Mouse (Mus musculus) CD8-positive naive resting alpha-beta T cell, adult 57 days (primary cell): ENCODE measurements around the gene Wdr91. TPM values are rescaled to one million over a fixed set of nuclear protein-coding genes. Genes with fewer than 3 reads are reported as not detected.

Source experiments
- total RNA-seq: library from RNA; stranded (reverse); gene quantifications from one replicate; pipeline ENCODE4 v1.2.4, GENCODE M21; 2023

Gene Wdr91
- 47.9 TPM for total RNA-seq

DNA sequence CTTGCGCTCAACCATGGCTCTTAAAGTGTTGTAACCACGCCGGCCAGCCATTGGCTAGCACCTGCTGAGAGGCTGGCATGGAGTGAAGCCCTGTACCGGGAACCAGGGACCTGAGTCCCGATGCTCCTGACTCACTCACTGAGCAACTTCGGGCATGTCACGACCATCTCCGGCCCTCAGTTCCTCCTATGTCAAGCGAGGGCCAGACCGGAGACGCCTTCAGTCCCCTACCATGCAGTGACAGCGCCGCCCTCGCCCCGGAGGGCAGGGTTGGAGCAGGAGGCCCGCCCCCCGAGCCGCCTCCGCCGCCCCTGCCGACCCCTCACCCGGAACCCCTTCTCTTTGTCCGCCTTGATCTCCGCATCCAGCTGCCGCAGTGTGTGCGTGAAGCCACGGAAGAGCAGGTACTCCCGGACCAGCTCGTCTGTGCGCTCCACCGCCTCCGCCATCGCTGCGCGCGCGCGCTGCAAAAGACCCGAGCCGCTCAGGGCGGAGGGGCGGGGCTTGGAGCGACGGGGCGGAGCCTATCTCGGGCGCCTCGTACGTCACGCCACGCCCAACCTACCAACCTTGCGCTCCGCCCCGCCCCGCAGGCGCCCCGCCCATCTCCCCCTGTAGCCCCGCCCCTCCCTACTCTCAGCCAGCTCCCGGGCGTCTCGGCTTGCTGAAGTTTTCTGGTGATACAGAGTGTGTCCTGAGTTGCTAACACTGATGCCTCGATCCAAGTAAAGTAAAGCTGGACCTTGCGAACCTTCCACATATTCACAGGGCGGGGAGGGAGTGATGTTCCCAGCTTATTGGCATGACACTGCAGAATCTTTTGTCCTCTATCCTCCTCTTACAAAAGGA lies at the start of gene Wdr91:
TSS of gene Wdr91 (minus strand) at position 506 of the 849 bp plus-strand sequence.

DNA sequence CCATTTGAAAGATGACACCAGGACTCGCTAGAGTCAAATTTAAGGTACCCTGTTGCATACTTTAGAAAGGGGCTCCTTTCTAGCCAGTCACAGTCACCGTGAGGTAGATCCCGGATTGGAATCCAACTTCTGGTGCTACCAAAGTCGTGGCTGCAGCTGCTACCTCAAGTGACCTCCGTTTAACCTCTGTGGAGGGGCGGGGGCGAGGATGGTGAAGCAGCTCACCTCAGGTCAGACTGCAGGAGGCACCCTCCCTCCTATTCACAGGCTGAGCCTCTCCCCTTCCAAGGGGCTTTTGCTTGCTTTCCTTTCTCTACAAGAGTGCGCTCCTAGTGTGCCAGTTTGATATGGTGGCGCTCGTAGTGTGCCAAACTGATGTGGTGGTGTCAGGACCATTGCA lies 9.3 kb upstream of the Wdr91 start, which contains the start of gene Stra8:
TSS of gene Stra8 (plus strand) at position 208 of the 400 bp plus-strand sequence.

DNA sequence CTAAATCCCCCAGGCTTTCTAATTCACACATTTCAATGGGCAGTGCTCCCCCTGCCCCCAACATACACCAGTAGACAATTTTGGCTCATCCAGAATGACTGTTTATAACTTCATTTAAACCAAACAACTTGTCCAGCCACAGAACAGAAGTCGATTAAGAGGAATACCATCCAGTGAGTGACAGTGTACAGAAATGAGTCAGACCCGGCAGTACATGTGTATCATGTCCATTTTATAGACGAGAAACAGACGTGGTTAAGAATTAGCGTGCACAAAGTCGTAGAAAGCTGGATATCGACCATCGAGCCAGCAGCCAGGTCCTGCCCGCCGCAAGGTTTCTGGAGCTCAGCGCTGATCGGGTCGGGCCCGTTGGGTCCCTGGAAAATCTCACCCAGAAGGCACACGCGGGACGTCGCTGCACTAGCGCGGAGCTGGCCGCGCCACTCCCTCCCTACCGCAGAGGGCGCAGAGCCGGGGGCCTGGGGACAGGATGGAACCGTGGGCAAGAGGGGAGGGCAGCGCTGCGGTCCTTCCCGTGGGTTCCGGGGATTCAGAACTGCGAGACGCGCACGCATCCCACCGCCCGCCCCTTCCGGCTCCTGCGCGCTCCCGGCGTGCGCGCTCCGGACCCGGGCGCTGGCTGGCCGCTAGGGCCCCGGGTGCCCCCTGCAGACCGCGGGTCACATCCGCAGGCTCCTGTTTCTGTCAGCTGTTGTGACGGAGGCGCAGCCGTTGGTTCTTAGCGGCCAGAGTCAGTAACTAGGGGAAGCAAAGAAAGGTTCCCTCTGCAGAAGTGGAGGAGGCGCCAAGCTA lies 33.0 kb downstream of the Wdr91 start, which contains the start of gene Cyren:
TSS of gene Cyren (minus strand) at position 552 of the 813 bp plus-strand sequence.

DNA sequence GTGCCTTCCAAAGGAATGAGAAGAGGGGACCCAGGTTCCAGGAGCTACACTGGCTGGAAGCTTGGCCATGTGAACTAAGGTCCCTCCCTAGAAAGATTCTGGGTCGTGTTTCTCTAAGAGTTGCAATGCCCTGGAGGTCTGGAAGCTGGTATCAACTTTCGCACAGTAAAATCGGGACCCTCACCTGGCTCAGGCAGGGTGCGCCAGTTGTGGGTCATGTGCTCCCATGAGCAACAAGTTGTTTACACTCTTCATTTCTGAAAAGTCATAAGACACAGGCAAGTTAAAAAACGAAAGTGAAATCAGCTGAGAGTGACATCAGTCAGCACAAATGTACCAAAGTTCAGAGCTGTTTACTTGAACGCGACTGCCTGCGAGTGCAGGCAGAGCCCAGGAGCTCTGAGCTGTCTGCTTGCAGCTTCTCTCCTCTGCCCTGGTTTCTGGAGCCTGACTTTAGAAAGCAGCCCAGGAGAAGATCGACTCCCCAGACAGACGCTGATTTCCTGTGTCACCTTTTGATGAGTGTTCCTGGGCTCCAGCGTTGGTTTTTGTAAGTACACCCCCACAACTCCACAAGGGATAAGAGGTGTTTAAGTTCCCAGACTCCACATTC lies 47.8 kb downstream of the Wdr91 start, which contains the start of gene Tmem140:
TSS of gene Tmem140 (plus strand) at position 356 of the 613 bp plus-strand sequence.

Other genes with a start within 250 kb of the Wdr91 start
- 4.1 TPM for gene Agbl3, start 130.4 kb downstream of the Wdr91 start, total RNA-seq
- gene Tmem140, start 47.7 kb downstream of the Wdr91 start, total RNA-seq: 9.3 TPM
- gene Cyren, start 32.8 kb downstream of the Wdr91 start, total RNA-seq: 7.1 TPM
- gene Stra8, start 9.3 kb upstream of the Wdr91 start, total RNA-seq: not detected
- 1.5 TPM for gene Slc23a4, start 77.5 kb upstream of the Wdr91 start, total RNA-seq
- 50.2 TPM for gene Cnot4, start 222.8 kb upstream of the Wdr91 start, total RNA-seq